Mouse (Mus musculus): ENCODE measurements around the gene Ncmap. TPM values are rescaled to one million over a fixed set of nuclear protein-coding genes. Genes with fewer than 3 reads are reported as not detected.

Gene Ncmap
- polyA plus RNA-seq, 1 experiment: 4.7 TPM

DNA sequence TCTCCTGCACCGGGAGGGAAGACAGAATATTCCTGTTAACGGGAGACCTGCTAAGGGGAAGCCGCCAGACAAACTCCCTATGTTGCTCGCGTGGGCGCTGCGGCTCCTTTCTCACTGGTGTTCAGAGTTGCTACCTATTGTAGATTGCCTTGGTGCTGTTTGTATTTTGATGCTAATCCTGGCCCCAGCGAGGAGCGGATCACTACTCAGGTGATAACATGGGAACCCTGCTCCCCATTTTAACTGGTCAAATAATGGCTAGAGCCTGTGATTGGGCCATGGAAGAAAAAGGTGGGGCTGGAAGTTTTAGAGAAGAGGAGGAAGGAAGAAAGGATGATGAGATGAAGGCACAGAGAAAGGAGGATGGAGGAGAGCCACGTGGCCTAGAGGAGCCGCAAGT lies 22.4 kb upstream of the Ncmap start:
- no peak overlapping the region for H3K27ac ChIP-seq (ENCODE audit: insufficient read depth, low read length)
- TF ChIP-seq CTCF (IDR thresholded peaks at IDR 0.05; ENCODE audit: borderline replicate concordance, insufficient read depth, low read depth, low read length) (no peak), POLR2A (IDR thresholded peaks at IDR 0.05; ENCODE audit: borderline replicate concordance, insufficient read depth, low read length) (no peak)
- peaks cover 23% of the 10 kb centered on the region for H3K4me1 ChIP-seq (ENCODE audit: control insufficient read depth, insufficient read depth, low read length)
- H3K4me3 ChIP-seq (replicated peaks; ENCODE audit: insufficient read depth, low read depth, low read length): no peak overlapping the region
- no peak for DNase-seq
- H3K27me3 ChIP-seq (ENCODE audit: control insufficient read depth, insufficient read depth, low read length): no peaks in the 10 kb centered on the region
- WGBS: 82% methylated on average over 11 of the region's 11 CpGs

DNA sequence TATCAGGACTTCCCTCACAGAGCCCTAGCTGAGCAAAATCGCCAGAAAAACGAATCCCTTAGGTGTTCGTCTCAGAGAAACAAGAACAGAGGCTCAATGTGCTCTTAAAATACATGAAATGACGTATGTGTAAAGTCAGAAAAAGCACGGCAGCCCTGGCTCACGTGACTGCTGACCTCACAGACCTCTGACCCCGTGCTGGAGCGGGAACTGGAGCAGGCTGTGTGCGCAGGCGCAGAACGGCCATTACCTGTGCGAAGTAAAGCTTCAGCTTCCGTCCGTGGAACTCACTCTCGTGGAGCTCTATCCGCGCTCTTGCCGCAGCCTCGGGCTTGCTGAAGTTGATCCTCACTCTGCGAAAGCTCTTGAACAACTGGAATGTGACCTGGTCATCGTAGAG lies 22.0 kb upstream of the Ncmap start:
- DNase-seq: no peak
- 93% methylated on average over 21 of the region's 21 CpGs for WGBS
- no peak overlapping the region for H3K4me3 ChIP-seq (replicated peaks; ENCODE audit: insufficient read depth, low read depth, low read length)
- H3K4me1 ChIP-seq (ENCODE audit: control insufficient read depth, insufficient read depth, low read length): peaks cover 19% of the 10 kb centered on the region
- TF ChIP-seq CTCF (IDR thresholded peaks at IDR 0.05; ENCODE audit: borderline replicate concordance, insufficient read depth, low read depth, low read length) (no peak), POLR2A (IDR thresholded peaks at IDR 0.05; ENCODE audit: borderline replicate concordance, insufficient read depth, low read length) (no peak)
- H3K27ac ChIP-seq (ENCODE audit: insufficient read depth, low read length): no peak overlapping the region
- H3K27me3 ChIP-seq (ENCODE audit: control insufficient read depth, insufficient read depth, low read length): no peaks in the 10 kb centered on the region

DNA sequence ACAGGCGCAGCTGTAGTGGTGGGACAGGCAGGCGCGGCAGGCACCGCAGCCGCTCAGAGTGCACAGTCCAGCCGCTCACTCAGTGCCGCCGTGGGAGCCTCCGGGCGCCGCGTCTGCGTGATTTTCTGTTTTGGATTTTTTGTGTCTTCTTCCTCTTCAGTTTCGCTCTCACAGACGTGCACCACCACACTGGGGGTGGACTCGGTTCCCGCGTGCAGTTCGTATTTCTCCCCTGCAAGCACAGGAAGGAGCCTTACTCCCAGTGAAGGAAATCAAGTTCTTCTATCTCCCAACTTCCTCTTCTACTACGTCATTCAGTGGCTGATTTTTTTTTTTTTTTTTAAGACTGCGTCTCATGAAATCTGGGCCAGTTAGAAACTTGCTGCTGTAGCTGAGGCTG lies 18.3 kb upstream of the Ncmap start:
- Histone ChIP-seq H3K27ac (ENCODE audit: insufficient read depth, low read length) (no peak overlapping the region), H3K4me3 (replicated peaks; ENCODE audit: insufficient read depth, low read depth, low read length) (no peak overlapping the region), H3K4me1 (ENCODE audit: control insufficient read depth, insufficient read depth, low read length) (peaks cover 10% of the 10 kb centered on the region), H3K27me3 (ENCODE audit: control insufficient read depth, insufficient read depth, low read length) (no peaks in the 10 kb centered on the region)
- no peak for DNase-seq
- whole genome bisulfite sequencing: 93% methylated on average over 21 of the region's 21 CpGs
- no peak for TF ChIP-seq CTCF (IDR thresholded peaks at IDR 0.05; ENCODE audit: borderline replicate concordance, insufficient read depth, low read depth, low read length)
- no peak for TF ChIP-seq POLR2A (IDR thresholded peaks at IDR 0.05; ENCODE audit: borderline replicate concordance, insufficient read depth, low read length)

DNA sequence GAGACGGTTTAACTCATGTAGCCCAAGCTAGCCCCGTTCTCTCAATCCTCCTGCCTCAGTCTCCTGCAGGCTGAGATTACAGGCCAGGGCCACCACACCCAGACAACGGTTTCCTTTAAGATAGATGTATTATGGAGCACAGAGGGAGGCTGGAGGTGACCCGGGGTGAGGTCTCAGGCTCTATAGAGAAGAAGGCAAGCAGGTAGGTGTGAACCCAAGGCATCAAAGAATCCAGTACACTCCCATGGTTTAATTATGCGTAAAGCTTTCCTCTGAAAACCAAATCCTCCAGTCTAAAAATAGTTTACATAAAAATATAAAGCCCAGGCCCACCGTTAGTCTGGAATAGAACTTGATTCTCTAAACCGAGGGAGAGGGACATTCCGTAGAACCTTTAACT lies 15.5 kb upstream of the Ncmap start:
- 84% methylated on average over 8 of the region's 8 CpGs for WGBS
- TF ChIP-seq POLR2A (IDR thresholded peaks at IDR 0.05; ENCODE audit: borderline replicate concordance, insufficient read depth, low read length): no peak
- TF ChIP-seq CTCF (IDR thresholded peaks at IDR 0.05; ENCODE audit: borderline replicate concordance, insufficient read depth, low read depth, low read length): no peak
- no peak for DNase-seq
- no peaks in the 10 kb centered on the region for H3K27me3 ChIP-seq (ENCODE audit: control insufficient read depth, insufficient read depth, low read length)
- H3K4me1 ChIP-seq (ENCODE audit: control insufficient read depth, insufficient read depth, low read length): no peaks in the 10 kb centered on the region
- no peak overlapping the region for H3K27ac ChIP-seq (ENCODE audit: insufficient read depth, low read length)
- no peak overlapping the region for H3K4me3 ChIP-seq (replicated peaks; ENCODE audit: insufficient read depth, low read depth, low read length)

DNA sequence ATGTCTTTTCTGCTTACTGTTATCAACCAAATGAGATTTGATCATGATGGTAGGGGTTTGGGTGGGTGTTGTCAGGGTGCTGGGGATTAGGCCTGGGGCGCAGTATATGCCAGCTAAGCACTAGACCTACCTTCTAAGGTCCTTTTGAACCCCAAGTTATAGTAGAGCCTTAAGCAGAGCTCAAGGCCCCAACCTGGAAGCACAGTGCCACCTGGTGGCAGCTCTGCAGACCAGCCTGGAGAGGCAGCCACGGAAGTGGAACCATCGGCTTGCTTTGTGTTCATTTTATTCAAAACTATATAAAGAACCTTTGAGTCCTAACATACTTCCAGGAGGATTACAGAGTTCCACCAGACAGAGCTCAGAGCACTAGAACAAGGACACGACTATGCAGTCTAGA lies 13.6 kb upstream of the Ncmap start:
- TF ChIP-seq POLR2A (IDR thresholded peaks at IDR 0.05; ENCODE audit: borderline replicate concordance, insufficient read depth, low read length) (no peak), CTCF (IDR thresholded peaks at IDR 0.05; ENCODE audit: borderline replicate concordance, insufficient read depth, low read depth, low read length) (peak; percentile 89)
- 38% methylated on average over 4 of the region's 4 CpGs for WGBS
- Histone ChIP-seq H3K4me1 (ENCODE audit: control insufficient read depth, insufficient read depth, low read length) (no peaks in the 10 kb centered on the region), H3K4me3 (replicated peaks; ENCODE audit: insufficient read depth, low read depth, low read length) (no peak overlapping the region), H3K27me3 (ENCODE audit: control insufficient read depth, insufficient read depth, low read length) (no peaks in the 10 kb centered on the region), H3K27ac (ENCODE audit: insufficient read depth, low read length) (no peak overlapping the region)
- peak in 1 of 2 experiments; percentile 47 for DNase-seq

DNA sequence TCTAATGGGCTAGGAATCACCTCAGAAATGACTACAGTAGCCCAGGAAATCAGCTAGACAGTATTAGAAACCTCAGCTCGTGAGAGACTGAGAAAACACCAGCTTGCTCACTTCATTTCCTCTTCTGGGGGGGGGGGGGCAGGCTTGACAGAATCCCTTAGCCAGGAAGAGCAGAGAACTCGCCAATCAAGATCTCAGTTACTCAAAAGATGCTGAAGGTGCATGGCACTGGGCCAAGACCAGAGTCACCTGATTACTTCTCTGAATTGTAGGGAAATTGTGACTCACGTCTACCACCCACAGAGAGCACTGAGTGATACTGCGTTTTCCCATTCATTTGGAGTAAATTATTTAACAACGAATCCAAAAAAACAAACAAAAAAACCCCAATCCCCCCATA lies 8.2 kb upstream of the Ncmap start:
- Histone ChIP-seq H3K27me3 (ENCODE audit: control insufficient read depth, insufficient read depth, low read length) (no peaks in the 10 kb centered on the region), H3K4me3 (replicated peaks; ENCODE audit: insufficient read depth, low read depth, low read length) (no peak overlapping the region), H3K27ac (ENCODE audit: insufficient read depth, low read length) (no peak overlapping the region), H3K4me1 (ENCODE audit: control insufficient read depth, insufficient read depth, low read length) (no peaks in the 10 kb centered on the region)
- DNase-seq: peak in 1 of 2 experiments; percentile 38
- TF ChIP-seq POLR2A (IDR thresholded peaks at IDR 0.05; ENCODE audit: borderline replicate concordance, insufficient read depth, low read length): no peak
- no peak for TF ChIP-seq CTCF (IDR thresholded peaks at IDR 0.05; ENCODE audit: borderline replicate concordance, insufficient read depth, low read depth, low read length)
- 30% methylated on average over 5 of the region's 5 CpGs for WGBS

DNA sequence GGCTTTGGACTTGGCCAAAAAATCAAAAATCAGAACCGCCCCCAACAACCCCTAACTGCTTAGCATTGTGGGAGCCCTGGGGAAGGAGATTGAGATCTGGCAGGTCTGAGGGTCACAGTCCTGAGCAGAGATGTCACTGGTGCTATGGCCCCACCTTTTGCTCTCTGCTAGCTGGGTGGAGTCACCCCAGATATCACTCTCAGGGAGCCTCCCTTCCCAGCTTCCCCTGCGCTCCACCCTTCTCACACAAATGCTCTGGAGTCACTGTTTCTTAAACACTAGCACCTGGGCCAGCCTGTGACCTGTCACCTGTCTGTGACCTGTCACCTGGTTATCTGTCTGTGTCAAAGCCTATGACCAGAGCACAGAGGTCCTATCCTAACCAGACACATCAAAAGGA lies 6.9 kb upstream of the Ncmap start:
- H3K27me3 ChIP-seq (ENCODE audit: control insufficient read depth, insufficient read depth, low read length): no peaks in the 10 kb centered on the region
- H3K4me1 ChIP-seq (ENCODE audit: control insufficient read depth, insufficient read depth, low read length): no peaks in the 10 kb centered on the region
- no peak for DNase-seq
- H3K27ac ChIP-seq (ENCODE audit: insufficient read depth, low read length): no peak overlapping the region
- TF ChIP-seq CTCF (IDR thresholded peaks at IDR 0.05; ENCODE audit: borderline replicate concordance, insufficient read depth, low read depth, low read length) (no peak), POLR2A (IDR thresholded peaks at IDR 0.05; ENCODE audit: borderline replicate concordance, insufficient read depth, low read length) (no peak)
- WGBS: 94% methylated on average over 2 of the region's 2 CpGs
- no peak overlapping the region for H3K4me3 ChIP-seq (replicated peaks; ENCODE audit: insufficient read depth, low read depth, low read length)

DNA sequence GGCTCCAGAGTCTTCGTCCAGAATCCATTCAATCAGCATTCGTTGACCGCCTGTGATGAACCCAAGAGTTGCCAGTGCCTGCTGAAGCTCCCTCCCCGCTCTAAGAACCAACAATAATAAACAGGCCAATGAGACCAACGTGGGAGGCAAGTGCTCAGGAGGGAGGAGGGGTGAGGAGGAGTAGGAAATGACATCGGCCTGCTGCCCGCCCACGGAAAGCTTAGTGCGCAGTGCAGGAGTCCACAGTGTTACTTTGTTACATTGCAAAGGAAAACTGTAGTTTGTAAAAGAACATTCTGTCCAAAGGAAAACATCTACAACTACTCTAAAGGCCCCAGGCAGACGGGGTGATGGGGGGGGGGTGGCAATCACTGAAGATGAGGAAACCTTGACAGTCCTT lies 6.0 kb upstream of the Ncmap start:
- 77% methylated on average over 10 of the region's 10 CpGs for WGBS
- no peak for DNase-seq
- no peaks in the 10 kb centered on the region for H3K4me1 ChIP-seq (ENCODE audit: control insufficient read depth, insufficient read depth, low read length)

More for the DNA sequence above, 6.0 kb upstream of the Ncmap start:
- Histone ChIP-seq H3K4me3 (replicated peaks; ENCODE audit: insufficient read depth, low read depth, low read length) (no peak overlapping the region), H3K27ac (ENCODE audit: insufficient read depth, low read length) (no peak overlapping the region), H3K27me3 (ENCODE audit: control insufficient read depth, insufficient read depth, low read length) (no peaks in the 10 kb centered on the region)
- no peak for TF ChIP-seq POLR2A (IDR thresholded peaks at IDR 0.05; ENCODE audit: borderline replicate concordance, insufficient read depth, low read length)
- no peak for TF ChIP-seq CTCF (IDR thresholded peaks at IDR 0.05; ENCODE audit: borderline replicate concordance, insufficient read depth, low read depth, low read length)
